Mouse (Mus musculus) urinary bladder, postnatal 14 days (tissue): ENCODE measurements around the gene Zfp985.
"Not testable (repeated sequence)": the region's sequence is repeated elsewhere in the genome, so short reads cannot be mapped to it uniquely, and the experiment has no call there.

Source experiments
- DNase-seq: peaks from one replicate; pipeline ENCODE4 v3.0.0; 2021; ENCODE audit warnings: low spot score

The Zfp985 gene

GRCm38 (mm10) chr4:147603806-147604205 lies 50.7 kb downstream of the Zfp985 start:
- no peak for DNase-seq

- no peak for DNase-seq
These were observed 52.4 kb downstream of the Zfp985 start for GRCm38 (mm10) chr4:147605521-147605920.

GRCm38 (mm10) chr4:147606511-147606910 lies 53.4 kb downstream of the Zfp985 start:
- DNase-seq, result not testable (repeated sequence)

GRCm38 (mm10) chr4:147633818-147634262 lies 80.8 kb downstream of the Zfp985 start:
- DNase-seq, result not testable (repeated sequence)
